In the genomic region with DNA sequence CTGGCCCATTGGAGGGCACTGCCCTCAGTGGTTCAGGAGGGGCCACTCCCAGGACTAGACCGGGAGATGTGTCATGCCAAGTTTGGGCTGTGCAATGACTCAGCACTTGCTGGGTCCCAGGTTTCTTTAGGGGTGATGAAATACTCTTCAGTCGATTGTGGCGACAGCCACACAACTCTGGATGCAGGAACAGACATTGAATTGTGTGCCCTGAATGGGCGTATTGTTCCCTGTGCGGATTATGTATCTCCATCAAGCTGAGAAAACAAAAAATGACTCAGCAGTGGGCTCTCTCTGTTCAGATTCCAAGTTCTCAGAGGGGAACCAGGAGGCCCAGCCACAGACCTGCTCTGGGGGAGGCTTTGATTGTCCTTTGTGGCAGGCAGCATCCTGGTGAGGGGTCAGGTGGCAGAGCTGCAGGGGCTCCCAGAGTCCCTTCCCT, we compare ENCODE assay signal across 8 mouse cellular contexts. TPM values are rescaled to one million over a fixed set of nuclear protein-coding genes. Genes with fewer than 3 reads are reported as not detected.
DNase-seq lines count a peak whose midpoint lies in the region; ATAC-seq lines count a peak whose summit lies in the region.

No protein-coding gene starts in this region.

- no peak overlapping the region for H3K4me3 ChIP-seq in heart, embryonic 12.5 days

- intact Hi-C loops in gastrocnemius, postnatal 36 days (cut with DNase I): no loop called here

- peaks cover 39% of the 10 kb centered on the region for H3K36me3 ChIP-seq in heart, embryonic 12.5 days

- WGBS in heart, embryonic 12.5 days: 67% methylated on average over 5 of the region's 5 CpGs

- H3K27me3 ChIP-seq in heart, embryonic 12.5 days (replicated peaks): no peaks in the 10 kb centered on the region

- no peak overlapping the region for H3K4me2 ChIP-seq in heart, embryonic 12.5 days

- H3K4me1 ChIP-seq in heart, embryonic 12.5 days (replicated peaks): no peaks in the 10 kb centered on the region

- H3K9ac ChIP-seq in heart, embryonic 12.5 days: no peak overlapping the region

- no peaks in the 10 kb centered on the region for H3K9me3 ChIP-seq in heart, embryonic 12.5 days (replicated peaks)

- no peak overlapping the region for H3K27ac ChIP-seq in heart, embryonic 12.5 days (ENCODE audit: poor library complexity, severe bottlenecking)

- DNase-seq in heart, postnatal 4 days: no peak
- peak; percentile 47 for DNase-seq in MN1 (ENCODE audit: low spot score)
- DNase-seq in gastrocnemius, postnatal 36 days: no peak
- DNase-seq in yolk sac, embryonic 10.5 days (ENCODE audit: low spot score): no peak
- DNase-seq in spleen, postnatal 10 days (ENCODE audit: low spot score in 2 of 2): no peak

- 0 out of 2 replicates have a peak, but pooled peaks have one; percentile 48 for ATAC-seq in heart, embryonic 12.5 days (ENCODE audit: insufficient number of reproducible peaks, low FRiP score)
- ATAC-seq in erythroblast, adult 5-6 weeks (replicated peaks; ENCODE audit: low FRiP score, poor library complexity, severe bottlenecking): peak; percentile 68
- peak; percentile 83 for ATAC-seq in megakaryocyte progenitor cell, adult 5-6 weeks (replicated peaks; ENCODE audit: poor library complexity)

RNA-seq across cellular contexts. Expression of a gene that starts 27.6 kb away (rescaled TPM):
- polyA plus RNA-seq in heart, embryonic 12.5 days (2016; fragmentation: Nextera tagmentation; extraction: Ambion mirVana): 1.1 and 1.5 TPM in 2 replicates
- total RNA-seq in heart, postnatal 4 days (2021): under 1 TPM; 0.41 to 0.76 TPM
- not detected in 2 replicates for total RNA-seq in erythroblast, adult 5-6 weeks (2015; ENCODE audit: low replicate concordance)
- not detected in 2 replicates for total RNA-seq in erythroblast, adult 5-6 weeks (2017; ENCODE audit: low replicate concordance)
- 0.07 and 1.2 TPM in 2 replicates for total RNA-seq in megakaryocyte progenitor cell, adult 5-6 weeks (2015)
- total RNA-seq in megakaryocyte progenitor cell, adult 5-6 weeks (2017): 1.2 and 2.5 TPM in 2 replicates
- total RNA-seq in gastrocnemius, postnatal 36 days (2021): under 1 TPM in 1 of 2 experiments, not detected in 1; 0.52 TPM

RNA-seq across cellular contexts. Expression of a gene that starts 28.1 kb away (rescaled TPM):
- 63.5 and 65.6 TPM in 2 replicates for polyA plus RNA-seq in heart, embryonic 12.5 days (2016; fragmentation: Nextera tagmentation; extraction: Ambion mirVana)
- 10 to 100 TPM; 22.8 to 30.5 TPM for total RNA-seq in heart, postnatal 4 days (2021)
- total RNA-seq in erythroblast, adult 5-6 weeks (2015; ENCODE audit: low replicate concordance): 5.2 and 9.0 TPM in 2 replicates
- 7.2 and 7.4 TPM in 2 replicates for total RNA-seq in erythroblast, adult 5-6 weeks (2017; ENCODE audit: low replicate concordance)
- 27.4 and 29.7 TPM in 2 replicates for total RNA-seq in megakaryocyte progenitor cell, adult 5-6 weeks (2015)
- 40.2 and 52.3 TPM in 2 replicates for total RNA-seq in megakaryocyte progenitor cell, adult 5-6 weeks (2017)
- total RNA-seq in gastrocnemius, postnatal 36 days (2021): 10 to 100 TPM; 22.2 to 27.1 TPM
